Mouse (Mus musculus): ENCODE results near the gene Lmna.

GRCm38 (mm10) chr3:88442888-88443287 lies 66.9 kb downstream of the Lmna start:
- no peak for TF ChIP-seq CTCF (IDR thresholded peaks at IDR 0.05; ENCODE audit: borderline replicate concordance, insufficient read depth, low read depth, low read length)
- TF ChIP-seq POLR2A (IDR thresholded peaks at IDR 0.05; ENCODE audit: borderline replicate concordance, insufficient read depth, low read length): no peak
